ENCODE assay signal across 8 mouse cellular contexts in the genomic region with DNA sequence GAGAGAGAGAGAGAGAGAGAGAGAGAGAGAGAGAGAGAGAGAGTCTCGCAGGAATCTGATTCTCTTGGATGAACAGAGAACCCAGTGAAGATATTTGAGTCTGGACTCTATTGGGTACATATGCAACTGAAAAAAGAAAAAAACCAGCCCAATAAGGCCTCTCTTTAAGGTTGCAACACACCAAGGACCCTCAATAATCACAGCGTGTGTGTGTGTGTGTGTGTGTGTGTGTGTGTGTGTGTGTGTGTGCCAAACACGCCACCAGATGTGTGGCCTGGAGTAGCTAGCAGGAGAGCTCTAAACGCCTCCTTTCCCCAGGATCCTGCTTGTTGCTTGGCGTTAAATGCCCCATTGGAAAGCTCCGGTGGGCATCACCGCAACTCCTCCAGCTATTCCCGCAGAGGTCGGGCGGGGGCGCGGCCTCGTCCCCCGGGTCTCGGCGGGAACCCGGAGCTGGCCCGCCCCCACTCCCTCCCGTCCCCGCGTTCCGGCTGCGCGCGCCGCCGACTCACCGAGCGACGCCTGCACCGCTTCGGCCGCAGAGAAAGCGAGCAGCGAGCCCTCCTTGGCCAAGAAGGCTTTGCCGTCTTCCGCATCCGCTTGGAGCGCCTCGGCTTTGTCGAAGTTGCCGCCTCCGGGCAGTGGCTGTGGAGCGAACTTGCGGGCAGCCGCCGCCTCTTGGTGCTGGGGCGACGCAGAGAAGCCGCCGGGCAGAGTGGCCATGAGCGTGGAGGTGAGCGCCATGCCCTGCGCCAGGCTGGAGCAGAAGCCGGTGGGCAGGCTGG. TPM values are rescaled to one million over a fixed set of nuclear protein-coding genes. Genes with fewer than 3 reads are reported as not detected.
DNase-seq lines count a peak whose midpoint lies in the region; ATAC-seq and TF ChIP-seq lines count a peak whose summit lies in the region.

No protein-coding gene starts in this region.

- H3K36me3 ChIP-seq in G1E (replicated peaks) = no peaks in the 10 kb centered on the region
- H3K36me3 ChIP-seq in heart, embryonic 15.5 days = no peaks in the 10 kb centered on the region
- H3K36me3 ChIP-seq in liver, embryonic 12.5 days = no peaks in the 10 kb centered on the region
- no peaks in the 10 kb centered on the region for H3K36me3 ChIP-seq in stomach, embryonic 16.5 days (ENCODE audit: control insufficient read depth, insufficient read depth, low read length)

- peak; percentile 28 for DNase-seq in adrenal gland, postnatal 14 days
- DNase-seq in adrenal gland, postnatal 4 days (ENCODE audit: low spot score in 2 of 2) = no peak
- no peak for DNase-seq in G1E (ENCODE audit: low spot score)
- DNase-seq in thymus, postnatal 0 days (ENCODE audit: low spot score) = no peak
- DNase-seq in urinary bladder, postnatal 4 days (ENCODE audit: low spot score in 2 of 2) = no peak

- H3K9ac ChIP-seq in heart, embryonic 15.5 days = peak overlapping the region; percentile 25; the same call in 1 of the 2 replicates
- peak overlapping the region; percentile 35; the same call in 1 of the 2 replicates for H3K9ac ChIP-seq in liver, embryonic 12.5 days
- peak overlapping the region; percentile 19; the same call in 1 of the 2 replicates for H3K9ac ChIP-seq in stomach, embryonic 16.5 days (ENCODE audit: low read length)

- no peaks in the 10 kb centered on the region for H3K27me3 ChIP-seq in G1E (ENCODE audit: insufficient read depth, low read length)
- peaks cover 98% of the 10 kb centered on the region for H3K27me3 ChIP-seq in heart, embryonic 15.5 days
- peaks cover 99% of the 10 kb centered on the region for H3K27me3 ChIP-seq in liver, embryonic 12.5 days (replicated peaks)
- H3K27me3 ChIP-seq in stomach, embryonic 16.5 days (ENCODE audit: control insufficient read depth, insufficient read depth, low read length) = peaks cover 88% of the 10 kb centered on the region

- peaks cover 89% of the 10 kb centered on the region for H3K9me3 ChIP-seq in G1E (replicated peaks)
- H3K9me3 ChIP-seq in heart, embryonic 15.5 days (replicated peaks) = no peaks in the 10 kb centered on the region
- no peaks in the 10 kb centered on the region for H3K9me3 ChIP-seq in liver, embryonic 12.5 days (replicated peaks)
- H3K9me3 ChIP-seq in stomach, embryonic 16.5 days (replicated peaks; ENCODE audit: control insufficient read depth, low read length) = no peaks in the 10 kb centered on the region

- no peak for TF ChIP-seq CTCF in G1E (IDR thresholded peaks at IDR 0.05; ENCODE audit: low read depth, low read length)

- no peaks in the 10 kb centered on the region for H3K4me1 ChIP-seq in G1E (ENCODE audit: insufficient read depth, low read depth, low read length)
- peaks cover 43% of the 10 kb centered on the region for H3K4me1 ChIP-seq in heart, embryonic 15.5 days (replicated peaks)
- peaks cover 22% of the 10 kb centered on the region for H3K4me1 ChIP-seq in liver, embryonic 12.5 days
- H3K4me1 ChIP-seq in stomach, embryonic 16.5 days (ENCODE audit: control insufficient read depth, insufficient read depth, low read length) = peaks cover 17% of the 10 kb centered on the region; the same call in 1 of the 2 replicates

- H3K27ac ChIP-seq in heart, embryonic 15.5 days = no peak overlapping the region
- H3K27ac ChIP-seq in liver, embryonic 12.5 days = 0 out of 2 replicates have a peak overlapping the region, but pooled peaks have one; percentile 10
- no peak overlapping the region for H3K27ac ChIP-seq in stomach, embryonic 16.5 days (ENCODE audit: low read length)

- no peak for ATAC-seq in G1E (ENCODE audit: extremely low read depth, insufficient number of reproducible peaks, low FRiP score, poor library complexity, severe bottlenecking)
- no peak for ATAC-seq in heart, embryonic 15.5 days (replicated peaks; ENCODE audit: insufficient number of reproducible peaks, insufficient read depth, low FRiP score, low read depth)
- no peak for ATAC-seq in liver, embryonic 12.5 days
- ATAC-seq in stomach, embryonic 16.5 days (ENCODE audit: insufficient read depth, low FRiP score) = no peak

- H3K4me3 ChIP-seq in G1E (ENCODE audit: low read depth, low read length) = peak overlapping the region; percentile 25; the same call in 1 of the 2 replicates
- H3K4me3 ChIP-seq in heart, embryonic 15.5 days = peak overlapping the region; percentile 52
- peak overlapping the region; percentile 55 for H3K4me3 ChIP-seq in liver, embryonic 12.5 days
- peak overlapping the region; percentile 49 for H3K4me3 ChIP-seq in stomach, embryonic 16.5 days (replicated peaks; ENCODE audit: low read length)

- H3K4me2 ChIP-seq in heart, embryonic 15.5 days = peak overlapping the region; percentile 84
- peak overlapping the region; percentile 72 for H3K4me2 ChIP-seq in liver, embryonic 12.5 days
- H3K4me2 ChIP-seq in stomach, embryonic 16.5 days (ENCODE audit: low read depth, low read length) = peak overlapping the region; percentile 88

- under 1% methylated on average over 55 of the region's 55 CpGs for WGBS in heart, embryonic 15.5 days
- whole genome bisulfite sequencing in liver, embryonic 12.5 days (ENCODE audit: insufficient replicate concordance) = 1% methylated on average over 55 of the region's 55 CpGs
- WGBS in stomach, embryonic 16.5 days = under 1% methylated on average over 54 of the region's 55 CpGs

RNA-seq across cellular contexts. Expression of a gene that starts 1.1 kb away (rescaled TPM):
- not detected in 2 replicates for total RNA-seq in adrenal gland, postnatal 14 days (2021)
- not detected for total RNA-seq in adrenal gland, postnatal 4 days (2021)
- total RNA-seq in G1E (2014; fragmentation: Nextera tagmentation) (not detected in 2 replicates), G1E (2017) (0.27 TPM in 1 of 2 replicates, not detected in the other)
- polyA plus RNA-seq in G1E (2012) = not detected in 2 replicates
- polyA plus RNA-seq in heart, embryonic 15.5 days (2015; fragmentation: Nextera tagmentation; extraction: Ambion mirVana) = 0.11 TPM in 1 of 2 replicates, not detected in the other
- polyA plus RNA-seq in liver, embryonic 12.5 days (2016; fragmentation: Nextera tagmentation; extraction: Ambion mirVana) = 1.7 and 2.0 TPM in 2 replicates
- polyA plus RNA-seq in stomach, embryonic 16.5 days (2015; fragmentation: Nextera tagmentation; extraction: Ambion mirVana) = not detected in 2 replicates
- polyA plus RNA-seq in thymus, postnatal 0 days (2015; fragmentation: Nextera tagmentation; extraction: Ambion mirVana) = 0.09 and 0.17 TPM in 2 replicates
